Mouse (Mus musculus) forebrain, embryonic 10.5 days (tissue): ENCODE results near the gene BC030867. TPM values are rescaled to one million over a fixed set of nuclear protein-coding genes. Genes with fewer than 3 reads are reported as not detected.
A peak's percentile ranks its signal among the peaks of the same experiment; 100 is the strongest.

Experiments used
- DNase-seq: peaks from one replicate; pipeline ENCODE4 v3.0.0-alpha.2; 2017; ENCODE audit warnings: low spot score; ENCODE audit errors: extremely low spot score
- H3K27ac ChIP-seq: fragments of 300-500 bp; sonication (generic); 2 replicates; pipeline ENCODE4 v1.5.1; 2016; ENCODE audit warnings: mild to moderate bottlenecking
- H3K27me3 ChIP-seq: fragments of 300-500 bp; sonication (generic); 2 replicates; pipeline ENCODE4 v1.6.1; 2016; ENCODE audit warnings: mild to moderate bottlenecking; ENCODE audit not compliant: poor library complexity, severe bottlenecking
- H3K36me3 ChIP-seq: fragments of 300-500 bp; sonication (generic); replicated peaks from 2 replicates; pipeline ENCODE4 v1.6.1; 2016; ENCODE audit warnings: mild to moderate bottlenecking, moderate library complexity
- H3K4me1 ChIP-seq: fragments of 300-500 bp; sonication (generic); 2 replicates; pipeline ENCODE4 v1.6.1; 2016
- H3K4me3 ChIP-seq: fragments of 300-500 bp; sonication (generic); 2 replicates; pipeline ENCODE4 v1.5.1; 2016; ENCODE audit warnings: mild to moderate bottlenecking, moderate library complexity
- H3K9me3 ChIP-seq: fragments of 300-500 bp; sonication (generic); 2 replicates; pipeline ENCODE4 v1.6.1; 2016; ENCODE audit warnings: mild to moderate bottlenecking, moderate library complexity
- WGBS: fragments of 180-500 bp; shearing (Covaris S2); methylation state at CpG from one replicate; pipeline ENCODE4 v1.1.7; 2016; 5-methylcytosine and 5-hydroxymethylcytosine counted together
- polyA plus RNA-seq: library from polyadenylated mRNA; unstranded; fragments of >200 nt; fragmentation: Nextera tagmentation; extraction: Ambion mirVana; gene quantifications from 2 replicates; pipeline ENCODE4 v1.2.1, GENCODE M21; 2016

BC030867 gene
- polyA plus RNA-seq, 1 experiment from 2014 or later: 27.3 TPM

DNA sequence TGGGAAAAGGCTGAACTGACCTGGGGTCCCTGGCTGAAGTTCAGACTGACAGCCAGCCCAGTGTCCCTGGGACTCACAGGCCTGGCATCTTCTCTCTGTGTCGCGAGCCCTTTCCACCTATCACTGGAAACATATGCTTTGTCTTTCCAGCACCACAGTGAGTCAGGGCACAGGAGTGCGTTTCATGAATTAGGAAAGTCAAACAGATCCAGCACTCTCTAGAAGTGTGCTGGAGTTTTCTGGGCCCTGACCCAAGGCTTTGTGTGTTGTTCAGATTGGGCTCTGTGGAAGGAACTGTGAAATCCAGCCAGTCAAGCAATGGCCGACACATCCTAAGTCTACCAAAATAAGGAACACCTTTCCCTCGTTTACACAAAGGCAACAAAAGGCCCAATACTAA lies 23.5 kb upstream of the BC030867 start:
- Histone ChIP-seq H3K4me3 (peak overlapping the region; percentile 35), H3K27ac (0 out of 2 replicates have a peak overlapping the region, but pooled peaks have one; percentile 45), H3K36me3 (peaks cover 11% of the 10 kb centered on the region), H3K9me3 (no peaks in the 10 kb centered on the region), H3K4me1 (peaks cover 85% of the 10 kb centered on the region), H3K27me3 (peaks cover 60% of the 10 kb centered on the region)
- no peak for DNase-seq
- WGBS: 76% methylated on average over 5 of the region's 5 CpGs

- Histone ChIP-seq H3K27ac (no peak overlapping the region), H3K9me3 (no peaks in the 10 kb centered on the region), H3K4me1 (peaks cover 86% of the 10 kb centered on the region), H3K4me3 (peak overlapping the region; percentile 90; the same call in 1 of the 2 replicates), H3K36me3 (peaks cover 6% of the 10 kb centered on the region), H3K27me3 (peaks cover 60% of the 10 kb centered on the region)
- 60% methylated on average over 12 of the region's 12 CpGs for WGBS
- DNase-seq: no peak
These were observed 22.4 kb upstream of the BC030867 start for GRCm38 (mm10) chr11:102226067-102226978.

DNA sequence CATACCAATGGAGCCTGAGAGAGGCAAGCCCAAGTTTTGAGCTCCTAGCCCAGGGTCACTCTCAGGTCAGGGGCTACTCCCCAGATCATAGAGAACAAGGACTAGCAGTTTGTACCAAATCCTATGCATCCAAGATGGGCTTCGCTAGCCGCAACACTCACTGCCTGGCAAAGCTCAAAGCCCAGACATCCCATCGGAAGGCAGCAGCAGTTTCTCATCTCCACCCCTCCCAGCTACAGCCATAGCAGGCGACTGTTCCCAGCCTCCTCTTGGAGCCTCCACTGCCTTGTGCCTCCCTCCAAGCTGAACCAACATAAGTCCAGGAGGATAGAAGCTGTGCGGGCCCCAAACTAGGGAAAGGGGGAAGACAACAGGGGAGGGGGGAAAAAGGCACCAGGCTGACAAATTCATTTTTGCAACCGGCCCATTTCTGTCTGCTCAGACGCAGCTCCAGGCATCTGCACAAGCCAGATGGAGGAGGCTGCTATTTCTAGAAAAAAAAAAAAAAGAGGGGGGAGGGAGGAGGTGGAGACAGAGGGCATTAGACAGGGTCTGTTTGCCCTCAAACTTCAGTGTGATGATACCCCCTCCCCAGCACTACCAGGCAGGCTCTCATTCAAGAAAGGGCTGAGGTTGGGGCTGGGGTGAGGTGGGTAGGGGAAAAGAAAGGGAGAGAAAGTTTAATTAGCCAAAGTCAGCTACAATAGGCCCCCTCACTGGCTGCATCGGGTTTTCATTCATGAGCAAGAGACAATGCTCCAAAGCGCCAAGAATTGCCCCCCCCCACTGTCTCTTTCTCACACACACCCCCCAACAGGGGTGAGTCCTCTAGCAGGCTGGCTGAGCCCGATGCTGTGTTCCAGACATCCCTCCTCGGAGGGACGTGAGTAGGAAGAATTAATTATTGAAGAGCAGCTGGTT lies 21.2 kb upstream of the BC030867 start:
- WGBS: 17% methylated on average over 12 of the region's 12 CpGs
- H3K27ac ChIP-seq: peak overlapping the region; percentile 92
- H3K27me3 ChIP-seq: peaks cover 60% of the 10 kb centered on the region
- DNase-seq: no peak
- H3K36me3 ChIP-seq: no peaks in the 10 kb centered on the region
- H3K9me3 ChIP-seq: no peaks in the 10 kb centered on the region
- H3K4me1 ChIP-seq: peaks cover 78% of the 10 kb centered on the region
- peak overlapping the region; percentile 90 for H3K4me3 ChIP-seq

DNA sequence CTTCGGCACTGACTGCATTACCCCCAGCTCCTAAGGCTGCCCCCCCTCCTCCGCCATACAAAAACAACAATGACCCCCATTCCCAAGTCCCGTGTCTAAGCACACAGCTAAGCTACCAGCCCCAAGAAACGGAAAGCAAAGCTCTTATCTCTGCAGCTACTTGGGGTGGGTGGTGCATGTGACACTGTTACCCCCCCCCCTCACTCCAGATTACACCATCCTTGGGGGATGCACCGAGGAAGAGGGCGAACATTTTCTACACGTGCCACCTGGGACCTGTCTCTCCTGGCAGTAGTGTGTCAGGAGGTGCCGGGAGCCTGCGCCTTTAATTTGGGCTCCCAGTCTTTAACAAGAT lies 20.5 kb upstream of the BC030867 start:
- Histone ChIP-seq H3K9me3 (no peaks in the 10 kb centered on the region), H3K27ac (peak overlapping the region; percentile 92), H3K27me3 (peaks cover 60% of the 10 kb centered on the region), H3K4me3 (peak overlapping the region; percentile 90), H3K36me3 (no peaks in the 10 kb centered on the region), H3K4me1 (peaks cover 73% of the 10 kb centered on the region)
- no peak for DNase-seq
- WGBS: 28% methylated on average over 9 of the region's 9 CpGs

DNA sequence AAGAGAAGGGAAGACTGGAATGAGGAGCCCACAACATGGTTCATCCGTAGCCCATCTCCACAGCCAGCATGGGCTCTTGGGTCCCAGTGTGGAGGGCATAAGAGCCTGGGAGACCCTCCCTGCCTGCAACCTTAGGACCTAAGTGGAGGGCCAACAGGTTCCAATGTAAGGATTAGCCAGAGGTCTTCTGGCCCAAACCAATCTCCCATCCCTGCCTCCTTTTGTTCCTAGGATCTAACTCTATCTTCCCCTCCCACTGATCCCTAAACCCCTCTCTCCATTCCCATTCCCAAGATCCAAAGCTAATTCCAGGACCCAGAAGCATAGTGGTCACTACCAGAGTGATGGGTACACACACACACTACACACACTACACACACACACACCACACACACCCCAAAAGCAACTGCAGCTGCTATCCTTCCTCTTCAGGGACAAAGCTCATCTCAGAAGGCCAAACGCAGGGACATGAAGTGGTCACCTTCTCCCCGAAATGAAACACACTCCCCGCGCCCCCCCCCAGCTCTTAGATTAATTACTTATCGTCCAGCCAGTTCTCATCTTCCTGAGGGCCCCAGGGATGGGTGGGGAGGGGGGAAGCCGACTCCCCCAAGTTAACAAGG lies 19.9 kb upstream of the BC030867 start:
- Histone ChIP-seq H3K4me1 (peaks cover 68% of the 10 kb centered on the region), H3K36me3 (no peaks in the 10 kb centered on the region), H3K27me3 (peaks cover 54% of the 10 kb centered on the region), H3K27ac (peak overlapping the region; percentile 92), H3K4me3 (peak overlapping the region; percentile 90), H3K9me3 (no peaks in the 10 kb centered on the region)
- DNase-seq: no peak
- WGBS: 21% methylated on average over 7 of the region's 7 CpGs

DNA sequence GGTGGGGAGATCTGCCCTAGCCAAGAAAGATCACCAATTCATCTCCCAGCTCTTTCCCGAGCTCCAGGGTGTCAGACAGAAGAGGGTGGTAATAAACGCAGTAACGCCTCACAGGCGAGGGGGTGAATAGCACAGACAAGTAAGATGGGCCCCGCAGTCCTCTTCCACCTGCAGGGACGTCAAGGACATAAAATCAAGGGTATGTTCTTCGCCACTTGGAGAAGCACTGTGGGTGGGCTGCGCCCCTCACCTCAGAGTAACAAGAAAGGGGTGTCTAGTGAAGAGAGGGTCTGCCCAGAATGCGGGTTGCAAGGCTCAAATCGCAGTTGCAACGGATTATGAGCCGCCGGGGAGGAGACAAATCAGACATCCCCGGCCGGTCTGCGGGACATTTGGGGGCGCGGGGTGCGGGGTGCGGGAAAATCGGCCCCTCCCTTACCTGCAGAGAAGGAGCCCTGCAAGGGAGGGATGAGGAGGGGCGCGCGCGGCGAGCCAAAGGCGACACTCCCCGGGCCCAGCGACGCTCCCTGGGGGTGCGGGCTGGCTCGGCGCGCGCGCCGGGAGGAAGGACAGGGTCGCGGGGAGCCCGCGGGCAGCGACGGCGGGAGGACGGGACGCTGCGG lies 19.2 kb upstream of the BC030867 start:
- H3K4me3 ChIP-seq: peak overlapping the region; percentile 90
- WGBS: under 1% methylated on average over 47 of the region's 47 CpGs
- no peaks in the 10 kb centered on the region for H3K9me3 ChIP-seq
- DNase-seq: no peak
- H3K36me3 ChIP-seq: no peaks in the 10 kb centered on the region
- peaks cover 61% of the 10 kb centered on the region for H3K4me1 ChIP-seq
- peak overlapping the region; percentile 92 for H3K27ac ChIP-seq
- H3K27me3 ChIP-seq: peaks cover 47% of the 10 kb centered on the region

GRCm38 (mm10) chr11:102230006-102230741 lies 18.5 kb upstream of the BC030867 start, which contains the start of gene Hdac5:
Gene Hdac5 (minus strand): TSS chr11:102230166.
- peak; percentile 97 for DNase-seq
- Histone ChIP-seq H3K9me3 (no peaks in the 10 kb centered on the region), H3K4me1 (peaks cover 53% of the 10 kb centered on the region), H3K27ac (peak within 1 kb of the TSS; percentile 92), H3K27me3 (peaks cover 40% of the 10 kb centered on the region), H3K4me3 (peak within 1 kb of the TSS; percentile 90), H3K36me3 (no peaks in the 10 kb centered on the region)
- under 1% methylated on average over 43 of the region's 49 CpGs for WGBS

DNA sequence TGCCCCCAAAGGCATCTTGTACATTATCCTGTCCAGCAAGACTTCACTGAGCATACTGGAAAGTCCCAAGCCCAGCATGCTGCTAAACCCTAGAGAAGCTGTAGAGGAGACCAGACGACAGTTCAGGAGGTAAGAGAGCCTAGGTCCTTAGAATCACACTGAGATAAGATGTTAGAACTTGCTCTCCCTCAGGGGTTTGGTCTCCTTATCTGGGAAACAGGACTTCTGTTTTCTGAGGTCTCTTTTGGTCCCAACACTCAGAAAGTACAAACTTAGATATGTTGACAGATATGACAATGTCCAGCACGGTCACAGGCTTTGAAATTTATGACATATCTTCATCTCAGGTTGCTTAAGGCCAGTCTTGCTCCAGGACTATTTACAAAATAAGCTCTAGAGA lies 12.7 kb upstream of the BC030867 start:
- Histone ChIP-seq H3K36me3 (no peaks in the 10 kb centered on the region), H3K27ac (no peak overlapping the region), H3K9me3 (no peaks in the 10 kb centered on the region), H3K27me3 (0 out of 2 replicates have a peak, but pooled peaks cover 5% of the 10 kb centered on the region), H3K4me3 (no peak overlapping the region), H3K4me1 (peaks cover 8% of the 10 kb centered on the region)
- no peak for DNase-seq
- WGBS: 77% methylated on average over 2 of the region's 2 CpGs

DNA sequence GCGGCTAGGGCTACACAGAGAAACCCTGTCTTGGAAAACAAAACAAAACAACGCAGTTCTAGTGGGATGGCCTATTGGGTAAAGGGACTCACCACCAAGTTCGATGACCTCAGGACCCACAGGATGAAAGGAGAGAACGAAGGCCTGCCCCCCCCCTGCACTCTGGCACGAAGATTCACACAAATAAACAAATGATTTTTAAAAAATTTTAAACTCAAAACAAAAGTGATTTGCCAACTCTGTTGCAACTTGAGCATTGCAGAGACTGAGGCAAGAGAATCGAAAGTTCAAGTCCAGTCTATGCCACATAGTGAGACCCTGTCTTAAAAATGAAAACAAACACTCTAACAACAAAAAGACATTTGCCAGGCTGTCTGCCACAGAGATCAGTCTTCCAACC lies 8.0 kb upstream of the BC030867 start:
- Histone ChIP-seq H3K36me3 (no peaks in the 10 kb centered on the region), H3K27me3 (peaks cover 20% of the 10 kb centered on the region), H3K4me3 (no peak overlapping the region), H3K27ac (no peak overlapping the region), H3K4me1 (peaks cover 21% of the 10 kb centered on the region), H3K9me3 (no peaks in the 10 kb centered on the region)
- DNase-seq: no peak
- WGBS: 87% methylated on average over 6 of the region's 6 CpGs

DNA sequence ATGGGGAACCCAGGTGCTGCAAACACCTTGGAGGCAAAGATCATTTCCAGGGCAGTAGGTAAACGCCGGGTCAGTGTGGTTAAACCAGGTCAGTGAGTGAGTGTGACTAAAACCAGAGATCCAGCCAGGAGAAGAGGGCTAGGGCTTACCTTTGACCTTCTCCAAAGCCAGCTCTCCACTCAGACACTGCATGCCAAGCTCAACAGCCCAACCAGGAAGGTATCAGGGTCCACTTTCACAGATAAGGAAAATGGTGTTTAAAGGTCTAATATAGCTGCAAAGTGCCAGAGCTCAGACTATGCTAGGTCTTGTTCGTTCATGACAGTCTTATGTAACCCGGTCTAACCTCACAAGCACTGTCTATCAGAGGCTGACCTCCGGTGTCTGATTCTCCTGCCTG lies 7.4 kb upstream of the BC030867 start:
- peaks cover 23% of the 10 kb centered on the region for H3K27me3 ChIP-seq
- H3K36me3 ChIP-seq: no peaks in the 10 kb centered on the region
- H3K9me3 ChIP-seq: no peaks in the 10 kb centered on the region
- WGBS: 89% methylated on average over 5 of the region's 5 CpGs
- DNase-seq: no peak
- no peak overlapping the region for H3K27ac ChIP-seq
- H3K4me1 ChIP-seq: peaks cover 24% of the 10 kb centered on the region
- H3K4me3 ChIP-seq: no peak overlapping the region

DNA sequence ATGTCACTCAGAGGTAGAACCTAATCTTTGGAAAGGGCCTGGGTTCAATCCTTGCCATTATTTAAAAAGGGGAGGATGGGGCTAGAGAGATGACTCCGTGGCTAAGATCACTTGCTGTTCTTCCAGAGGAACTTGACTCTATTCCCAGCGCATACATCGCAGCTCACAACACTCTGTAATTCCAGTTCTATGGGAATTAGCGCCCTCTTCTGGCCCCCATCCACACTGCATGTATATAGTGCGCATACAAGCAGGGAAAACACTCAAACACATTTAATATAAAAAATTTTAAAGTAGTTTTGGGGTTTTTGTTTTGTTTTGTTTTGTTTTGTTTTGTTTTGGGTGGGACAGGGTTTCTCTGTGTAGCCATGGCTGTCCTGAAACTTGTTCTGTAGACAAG lies 6.8 kb upstream of the BC030867 start:
- no peaks in the 10 kb centered on the region; the same call in 1 of the 2 replicates for H3K9me3 ChIP-seq
- no peak overlapping the region for H3K27ac ChIP-seq
- no peaks in the 10 kb centered on the region for H3K36me3 ChIP-seq
- peaks cover 23% of the 10 kb centered on the region for H3K27me3 ChIP-seq
- no peak for DNase-seq
- 56% methylated on average over 5 of the region's 5 CpGs for WGBS
- no peak overlapping the region for H3K4me3 ChIP-seq
- peaks cover 20% of the 10 kb centered on the region for H3K4me1 ChIP-seq
